In the genomic region with DNA sequence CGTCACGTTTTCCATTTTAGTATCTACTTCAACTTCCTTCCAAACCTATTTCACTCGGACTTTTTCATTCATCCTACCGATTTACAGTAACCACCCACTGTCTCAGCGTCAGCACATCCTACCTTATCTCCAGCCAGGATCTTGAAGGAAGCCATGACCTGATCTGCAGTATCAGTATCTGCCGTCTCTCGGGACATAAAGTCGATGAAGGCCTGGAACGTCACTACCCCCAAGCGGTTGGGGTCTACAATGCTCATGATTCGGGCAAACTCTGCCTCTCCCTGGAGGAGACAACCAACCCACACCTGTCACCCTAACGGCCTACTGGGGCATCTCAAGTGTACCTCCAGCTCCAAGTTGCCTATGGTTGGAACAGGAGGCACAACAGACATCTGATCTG, we compare ENCODE assay signal across 8 mouse cellular contexts. TPM values are rescaled to one million over a fixed set of nuclear protein-coding genes. Genes with fewer than 3 reads are reported as not detected.
DNase-seq lines count a peak whose midpoint lies in the region; ATAC-seq and TF ChIP-seq lines count a peak whose summit lies in the region.

No protein-coding gene starts in this region.

- H3K4me1 ChIP-seq in kidney, postnatal 0 days (replicated peaks; ENCODE audit: insufficient read depth, low read length), result no peaks in the 10 kb centered on the region
- H3K4me1 ChIP-seq in hindbrain, embryonic 14.5 days (replicated peaks; ENCODE audit: control insufficient read depth, insufficient read depth, low read length), result 0 out of 2 replicates have a peak, but pooled peaks cover 4% of the 10 kb centered on the region
- peaks cover 2% of the 10 kb centered on the region; the same call in 1 of the 2 replicates for H3K4me1 ChIP-seq in midbrain, embryonic 16.5 days (ENCODE audit: control insufficient read depth, insufficient read depth, low read length)

- no peaks in the 10 kb centered on the region for H3K9me3 ChIP-seq in kidney, postnatal 0 days (replicated peaks; ENCODE audit: low read length)
- H3K9me3 ChIP-seq in hindbrain, embryonic 14.5 days (ENCODE audit: control insufficient read depth, low read length), result no peaks in the 10 kb centered on the region
- H3K9me3 ChIP-seq in midbrain, embryonic 16.5 days (replicated peaks; ENCODE audit: control insufficient read depth, low read length, poor library complexity, severe bottlenecking), result no peaks in the 10 kb centered on the region

- no peak for ATAC-seq in kidney, postnatal 0 days (replicated peaks; ENCODE audit: low FRiP score, low read depth)
- no peak for ATAC-seq in hindbrain, embryonic 14.5 days (ENCODE audit: low FRiP score)
- ATAC-seq in midbrain, embryonic 16.5 days, result peak; percentile 29
- ATAC-seq in monocyte, adult 5-6 weeks (replicated peaks; ENCODE audit: insufficient number of reproducible peaks, low FRiP score, low TSS enrichment, poor library complexity, severe bottlenecking), result no peak

- H3K27ac ChIP-seq in kidney, postnatal 0 days, result no peak overlapping the region
- peak overlapping the region; percentile 92 for H3K27ac ChIP-seq in hindbrain, embryonic 14.5 days
- H3K27ac ChIP-seq in midbrain, embryonic 16.5 days (ENCODE audit: low read length), result no peak overlapping the region; the same call in 1 of the 2 replicates

- H3K4me2 ChIP-seq in kidney, postnatal 0 days (ENCODE audit: low read length), result peak overlapping the region; percentile 35
- H3K4me2 ChIP-seq in hindbrain, embryonic 14.5 days (replicated peaks), result peak overlapping the region; percentile 47
- peak overlapping the region; percentile 51 for H3K4me2 ChIP-seq in midbrain, embryonic 16.5 days (ENCODE audit: low read length)

- no peak overlapping the region for H3K9ac ChIP-seq in kidney, postnatal 0 days (ENCODE audit: low read depth, low read length)
- H3K9ac ChIP-seq in hindbrain, embryonic 14.5 days, result no peak overlapping the region
- H3K9ac ChIP-seq in midbrain, embryonic 16.5 days (ENCODE audit: low read depth, low read length), result no peak overlapping the region

- H3K36me3 ChIP-seq in kidney, postnatal 0 days (ENCODE audit: insufficient read depth, low read length), result peaks cover 45% of the 10 kb centered on the region
- peaks cover 12% of the 10 kb centered on the region for H3K36me3 ChIP-seq in hindbrain, embryonic 14.5 days (replicated peaks; ENCODE audit: control insufficient read depth, insufficient read depth)
- peaks cover 5% of the 10 kb centered on the region; the same call in 1 of the 2 replicates for H3K36me3 ChIP-seq in midbrain, embryonic 16.5 days (ENCODE audit: control insufficient read depth, insufficient read depth, low read length)

- no peak for DNase-seq in kidney, postnatal 0 days (ENCODE audit: low spot score)
- DNase-seq in kidney, postnatal 10 days, result no peak
- peak; percentile 39 for DNase-seq in cerebellum, adult 8-10 months
- no peak for DNase-seq in hindbrain, embryonic 14.5 days (ENCODE audit: low spot score)
- DNase-seq in layer of hippocampus, adult 9-11 months, result no peak
- no peak for DNase-seq in embryo, embryonic 11 days

- WGBS in kidney, postnatal 0 days, result 57% methylated on average over 12 of the region's 12 CpGs
- WGBS in hindbrain, embryonic 14.5 days, result 59% methylated on average over 12 of the region's 12 CpGs
- WGBS in midbrain, embryonic 16.5 days, result 57% methylated on average over 12 of the region's 12 CpGs

- no peaks in the 10 kb centered on the region for H3K27me3 ChIP-seq in kidney, postnatal 0 days (ENCODE audit: insufficient read depth, low read length)
- H3K27me3 ChIP-seq in hindbrain, embryonic 14.5 days (ENCODE audit: control insufficient read depth, insufficient read depth, low read length), result no peaks in the 10 kb centered on the region
- no peaks in the 10 kb centered on the region for H3K27me3 ChIP-seq in midbrain, embryonic 16.5 days (ENCODE audit: control insufficient read depth, insufficient read depth, low read depth, low read length)

- peak overlapping the region; percentile 53; the same call in 1 of the 2 replicates for H3K4me3 ChIP-seq in kidney, postnatal 0 days (replicated peaks; ENCODE audit: low read depth, low read length)
- peak overlapping the region; percentile 60 for H3K4me3 ChIP-seq in hindbrain, embryonic 14.5 days (replicated peaks; ENCODE audit: low read length)
- H3K4me3 ChIP-seq in midbrain, embryonic 16.5 days (ENCODE audit: low read depth, low read length), result peak overlapping the region; percentile 58

- TF ChIP-seq CTCF in kidney, postnatal 0 days (IDR thresholded peaks at IDR 0.05; ENCODE audit: low read depth), result no peak

RNA-seq across cellular contexts. Expression of a gene that starts 55.9 kb away (rescaled TPM):
- 141 and 160 TPM in 2 replicates for polyA plus RNA-seq in kidney, postnatal 0 days (2015; fragmentation: Nextera tagmentation; extraction: Ambion mirVana)
- polyA plus RNA-seq in hindbrain, embryonic 14.5 days (2014; fragmentation: Nextera tagmentation; extraction: Ambion mirVana), result 47.7 and 48.8 TPM in 2 replicates
- 26.5 and 29.9 TPM in 2 replicates for polyA plus RNA-seq in midbrain, embryonic 16.5 days (2015; fragmentation: Nextera tagmentation; extraction: Ambion mirVana)
- total RNA-seq in monocyte, adult 5-6 weeks (2017), result 42.9 to 74.7 TPM (median 44.7 TPM) in 3 replicates
